Mouse (Mus musculus) cerebellum, adult 11 months (tissue): ENCODE data around the gene Yy2.

Experiments used
- DNase-seq: peaks from one replicate; pipeline ENCODE4 v3.0.0; 2022

Gene Yy2

DNA sequence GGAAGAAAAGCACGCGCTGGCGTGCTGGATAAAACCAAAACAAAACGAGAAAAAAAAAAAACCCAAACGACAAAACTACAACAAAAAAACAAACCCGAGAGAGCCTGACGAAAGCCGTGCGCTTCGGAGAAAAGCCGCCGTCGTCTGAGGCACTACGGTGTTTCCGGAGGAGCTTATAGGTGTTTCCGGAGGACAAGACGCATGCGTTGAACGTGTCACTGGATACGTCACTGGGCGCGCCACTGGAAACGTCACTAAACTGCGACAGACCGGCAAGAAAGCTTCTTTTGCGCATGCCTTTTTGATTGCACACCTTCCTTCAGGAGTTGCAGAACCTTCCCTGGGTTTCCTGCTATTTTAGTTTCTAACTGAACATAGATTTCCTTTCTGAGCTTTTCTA, at the start of gene Yy2:
Gene Yy2 (minus strand): TSS at position 146 of the 400 bp plus-strand sequence.
- DNase-seq = no peak

DNA sequence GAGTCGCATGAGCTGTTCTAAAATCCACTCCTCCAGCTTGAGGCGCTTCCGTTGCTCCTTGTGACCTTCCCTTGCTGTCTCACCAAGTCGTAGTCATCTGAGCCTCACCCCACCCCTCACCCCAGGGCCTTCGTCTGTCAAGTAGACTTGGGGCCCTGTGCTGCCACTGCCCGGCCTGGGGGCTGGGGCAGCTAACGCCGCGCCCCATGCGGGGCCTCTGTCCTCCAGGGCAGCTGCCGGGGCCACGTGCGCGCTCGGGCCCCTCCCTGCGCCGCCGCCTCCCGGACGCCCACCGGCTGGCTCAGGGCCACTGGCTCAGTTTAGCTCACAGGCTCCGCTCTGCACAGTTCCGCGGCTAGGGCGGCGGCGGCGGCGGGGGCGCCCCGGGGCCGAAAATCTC, 44.1 kb upstream of the Yy2 start:
- DNase-seq = no peak

DNA sequence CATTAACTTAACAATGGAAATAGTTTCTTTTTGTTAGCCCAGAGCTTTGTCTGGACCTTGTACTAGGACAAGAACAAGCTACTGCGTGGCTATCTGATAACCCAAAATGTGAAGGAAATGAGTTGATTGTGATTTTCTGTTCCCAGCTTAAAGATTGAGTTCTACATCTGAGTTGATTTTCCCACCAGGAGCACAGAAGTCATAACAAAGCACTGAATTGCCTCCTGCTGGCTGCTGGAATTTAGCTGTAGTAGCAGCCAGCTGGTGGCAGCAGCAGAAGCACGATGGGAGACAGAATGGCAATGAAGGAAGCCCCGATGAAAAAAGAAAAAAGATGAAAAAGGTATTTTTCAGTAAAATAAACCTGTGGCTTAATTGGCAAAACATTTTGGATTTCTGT, 32.7 kb upstream of the Yy2 start:
- no peak for DNase-seq

DNA sequence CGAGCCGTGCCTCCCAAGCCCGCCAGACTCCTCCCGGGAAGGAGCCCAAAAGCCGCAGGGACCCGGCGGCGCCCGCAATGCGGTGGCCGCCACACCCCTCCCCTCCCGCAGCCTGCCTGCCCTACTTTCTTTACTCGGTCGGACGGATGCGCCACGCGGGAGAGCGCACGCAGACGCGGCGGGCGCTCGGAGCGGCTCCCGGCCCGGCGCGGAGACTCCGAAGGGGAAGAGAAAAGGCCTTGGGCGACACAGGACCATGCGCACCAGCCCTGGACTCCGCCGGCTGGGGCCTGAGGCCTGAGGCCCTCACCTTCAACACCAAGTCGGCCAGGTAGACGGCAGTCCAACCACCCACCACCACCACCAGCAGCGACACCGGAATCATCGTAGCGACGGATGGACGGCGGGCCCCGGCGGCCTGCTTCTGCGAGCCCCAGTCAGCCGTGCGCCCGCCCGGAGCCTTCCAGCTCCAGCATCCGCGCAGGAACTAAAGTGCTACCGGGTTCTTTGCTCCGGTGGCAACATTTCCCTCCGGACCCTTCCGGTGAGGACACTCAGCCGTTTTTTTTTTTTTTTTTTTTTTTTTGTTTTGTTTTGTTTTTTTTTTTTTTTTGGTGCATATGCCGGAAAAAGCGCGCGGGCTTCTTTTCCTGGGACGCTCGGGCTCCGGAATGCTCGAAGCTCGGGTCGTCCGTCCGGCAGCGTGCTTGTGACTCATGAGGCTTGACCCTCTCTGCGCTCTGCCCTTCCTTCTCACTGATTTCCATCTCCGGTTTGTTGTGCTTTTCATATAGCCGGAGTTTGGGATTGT, 29.6 kb upstream of the Yy2 start, which contains the start of gene Mbtps2:
Gene Mbtps2 (minus strand): TSS at position 530 of the 811 bp plus-strand sequence.
- peak; percentile 70 for DNase-seq

DNA sequence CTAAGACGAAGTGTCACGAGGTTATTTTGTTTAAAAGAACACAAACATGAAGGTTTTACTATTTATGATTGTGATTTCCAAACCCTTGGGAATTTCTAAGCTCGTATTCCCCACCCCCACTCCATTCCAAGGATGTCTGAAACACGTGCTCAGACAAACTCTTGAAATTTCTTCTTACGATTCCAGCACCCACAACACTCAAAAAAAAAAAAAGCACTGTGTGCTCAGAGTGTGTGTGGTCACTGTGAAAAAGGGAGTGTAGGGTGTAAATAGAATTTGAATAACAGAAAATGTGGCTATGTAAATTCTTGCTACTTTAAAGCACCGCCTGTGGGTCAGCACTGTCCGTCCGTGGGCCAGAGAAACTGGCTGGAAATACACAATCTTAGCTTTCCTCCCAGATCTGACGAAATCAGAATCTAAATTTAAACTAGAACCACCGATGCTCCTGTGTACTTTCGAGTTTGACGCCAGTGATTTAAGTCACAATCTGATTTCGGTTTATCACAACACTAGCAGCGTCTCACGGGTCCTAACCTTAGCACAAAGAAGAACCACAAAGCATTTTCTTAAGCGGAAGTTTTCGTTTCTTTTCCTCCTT, 28.9 kb upstream of the Yy2 start:
- no peak for DNase-seq

DNA sequence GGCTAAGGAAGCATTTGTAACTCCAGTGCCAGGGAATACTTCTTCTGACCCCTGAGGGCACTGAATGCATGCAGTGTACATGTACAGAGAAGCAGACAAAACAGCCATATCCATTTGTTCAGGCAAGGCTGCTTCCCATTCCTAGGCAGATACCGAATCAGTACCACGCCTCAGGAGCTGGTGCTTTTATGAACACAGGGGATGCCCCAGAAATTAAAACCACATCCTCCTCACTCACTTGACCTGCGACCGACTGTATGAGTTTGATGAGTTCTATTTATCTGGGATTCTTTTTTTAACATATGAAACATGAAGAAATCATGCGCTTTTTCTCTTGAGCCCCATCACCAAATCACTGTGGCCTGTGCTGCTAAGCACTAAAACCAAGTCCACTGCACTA, 28.0 kb upstream of the Yy2 start:
- DNase-seq = no peak

DNA sequence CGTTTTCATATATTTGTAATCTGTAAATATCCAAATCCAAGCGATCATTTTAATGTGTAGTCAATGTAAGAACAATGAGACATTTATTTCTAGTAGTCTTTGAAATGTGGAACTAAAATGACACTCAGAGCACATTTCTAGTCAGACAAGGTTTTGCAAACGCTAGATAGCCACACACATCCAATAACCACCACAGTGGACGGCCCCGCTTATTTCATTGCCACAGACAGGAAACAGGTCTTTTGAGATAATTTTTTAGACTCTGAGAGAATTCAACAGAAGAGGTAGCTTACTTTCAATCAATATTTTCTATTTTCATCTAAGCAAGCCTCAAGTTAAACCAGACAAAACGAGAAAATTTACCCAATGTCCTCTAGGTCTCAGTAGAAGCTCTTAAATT, 27.1 kb upstream of the Yy2 start:
- no peak for DNase-seq

DNA sequence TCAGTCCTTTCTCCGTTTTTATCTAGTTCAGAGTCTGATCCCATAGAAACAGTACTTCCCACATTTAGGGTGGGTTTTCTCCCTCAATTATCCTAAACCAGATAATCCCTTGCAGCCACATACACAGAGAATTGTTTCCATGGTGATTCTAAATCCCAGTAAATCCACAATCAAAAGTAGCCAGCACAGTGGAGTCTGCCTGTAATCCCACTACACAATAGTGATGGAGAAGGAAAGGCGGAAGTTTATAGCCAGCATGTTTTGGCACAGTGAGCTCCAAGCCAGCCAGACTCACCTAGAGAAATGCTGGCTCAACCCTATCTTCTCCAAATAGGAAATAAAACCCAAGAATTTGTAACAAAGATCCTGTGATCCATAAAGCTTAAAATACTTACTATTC, 25.8 kb upstream of the Yy2 start:
- DNase-seq = no peak

DNA sequence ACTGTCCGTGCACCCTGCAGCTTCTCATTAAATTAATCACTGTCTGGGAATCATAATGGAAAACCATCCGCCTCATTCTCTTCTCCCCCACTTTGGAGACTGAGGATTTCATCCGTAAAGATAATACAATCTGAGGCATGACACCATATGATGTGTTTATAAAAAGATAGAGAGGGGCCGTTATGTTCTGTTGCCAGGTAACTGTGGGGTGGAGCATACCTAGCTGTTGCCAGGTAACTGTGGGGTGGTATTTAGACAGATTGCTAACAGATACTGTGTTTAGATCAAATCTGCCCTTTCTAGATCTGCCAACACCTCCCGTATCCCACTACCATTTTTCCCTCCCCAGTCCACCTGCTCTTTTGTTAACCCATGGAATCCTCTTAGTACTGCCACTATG, 18.2 kb upstream of the Yy2 start:
- DNase-seq = no peak

DNA sequence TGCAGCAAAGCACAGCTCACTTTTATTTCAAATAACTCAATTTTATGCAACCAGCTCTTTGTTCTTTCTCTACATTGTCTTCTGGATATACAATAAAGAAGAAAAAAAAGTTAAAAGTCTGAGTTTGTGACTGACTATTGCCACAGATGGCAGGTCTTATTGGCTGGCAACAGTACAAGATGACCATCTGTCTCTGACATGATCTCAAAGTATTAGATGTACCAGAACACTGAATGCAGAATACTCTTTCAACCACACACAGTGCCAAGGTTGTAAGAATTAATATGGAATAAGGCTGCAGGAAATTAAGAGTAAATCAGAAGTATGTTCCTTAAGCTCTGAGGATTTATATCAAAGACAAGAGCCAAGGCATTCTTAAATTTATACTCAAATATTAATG, 17.6 kb upstream of the Yy2 start:
- peak; percentile 37 for DNase-seq

DNA sequence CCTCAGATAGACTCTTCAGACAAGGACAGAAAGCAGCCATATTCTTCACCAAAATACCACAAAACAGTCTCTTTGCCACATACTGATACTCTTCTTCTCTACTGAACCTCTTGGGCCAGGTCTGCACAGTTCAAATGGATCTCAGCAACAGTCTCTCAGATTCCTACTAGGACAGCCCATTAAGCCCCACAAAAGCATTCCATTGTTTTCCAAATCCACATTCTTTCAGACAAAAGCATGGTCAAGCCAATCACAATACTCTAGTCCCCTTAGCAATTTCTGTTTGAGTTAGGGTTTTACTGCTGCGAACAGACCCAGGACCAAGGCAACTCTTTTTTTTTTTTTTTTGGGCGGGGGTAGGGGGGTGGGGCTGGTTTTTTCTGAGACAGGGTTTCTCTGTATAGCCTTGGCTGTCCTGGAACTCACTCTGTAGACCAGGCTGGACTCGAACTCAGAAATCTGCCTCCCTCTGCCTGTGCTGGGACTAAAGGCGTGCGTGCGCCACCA, 10.4 kb upstream of the Yy2 start:
- no peak for DNase-seq

DNA sequence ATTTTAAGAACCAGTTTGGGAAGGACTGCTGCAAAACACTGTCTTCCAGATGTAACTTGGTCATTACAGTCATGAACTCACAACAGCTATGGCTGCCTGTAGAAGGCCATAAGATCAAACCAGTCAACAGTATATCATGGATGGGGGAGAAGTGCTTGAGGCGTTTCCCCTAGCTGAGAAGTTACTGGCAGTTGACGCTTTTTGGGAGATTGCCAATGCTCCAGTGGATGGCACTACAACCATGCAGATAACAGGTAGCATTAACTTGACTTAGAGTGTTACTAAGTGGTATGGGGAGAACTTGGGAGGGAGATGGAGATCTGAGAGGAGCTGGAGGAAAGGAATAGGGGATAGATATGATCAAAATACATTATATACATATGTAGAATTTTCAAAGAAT, 5.9 kb upstream of the Yy2 start:
- DNase-seq = no peak

DNA sequence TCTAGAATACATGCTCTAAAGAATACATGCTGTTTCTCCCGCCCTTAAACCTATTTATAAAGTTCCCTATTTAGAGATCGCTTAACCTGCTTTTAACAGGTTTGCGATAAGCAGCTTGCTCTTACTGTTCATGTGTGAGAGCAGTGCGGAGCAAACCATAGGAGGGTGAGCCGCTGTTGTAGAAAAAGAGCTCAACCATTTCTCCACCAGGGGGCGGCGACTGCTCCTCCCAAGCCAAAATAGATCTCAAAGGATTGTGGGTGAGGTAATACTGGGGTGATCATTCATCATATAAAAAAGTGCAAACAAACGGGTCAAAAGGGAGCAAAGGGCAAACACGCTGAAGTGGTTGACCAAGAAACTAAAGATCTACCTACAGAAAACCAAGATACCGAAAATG, 5.0 kb downstream of the Yy2 start:
- no peak for DNase-seq

DNA sequence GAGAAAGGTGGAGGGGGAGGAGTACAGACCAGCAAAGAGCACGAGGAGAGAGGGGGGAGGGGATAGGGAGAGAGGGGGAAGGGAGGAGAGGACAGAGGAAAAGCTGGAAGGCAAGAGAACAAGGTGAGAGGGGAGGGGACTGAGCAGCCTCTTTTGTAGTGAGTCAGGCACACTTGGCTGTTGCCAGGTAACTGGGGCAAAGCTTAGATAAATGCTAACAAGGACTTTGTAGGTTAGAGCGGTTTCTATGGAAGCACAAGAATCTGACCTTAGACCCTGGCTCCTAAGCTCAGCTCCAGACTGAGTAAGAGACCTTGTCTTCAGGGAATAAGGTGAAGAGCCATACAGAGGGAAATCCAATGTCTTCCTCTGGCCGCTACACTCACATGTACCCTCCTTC, 21.7 kb downstream of the Yy2 start:
- no peak for DNase-seq
